Mouse (Mus musculus): ENCODE measurements around the gene Olfr1337.
"Not testable (repeated sequence)": the region's sequence is repeated elsewhere in the genome, so short reads cannot be mapped to it uniquely, and the experiment has no call there.

Olfr1337 gene

GRCm38 (mm10) chr4:118782486-118782885, at the start of gene Olfr1337:
Gene Olfr1337, minus strand, starts transcription at chr4:118782586.
- in situ Hi-C loops (cut with MboI; ENCODE audit: low sequenced_read_pairs) = no loop called here

GRCm38 (mm10) chr4:118818921-118819320, 36.5 kb upstream of the Olfr1337 start:
- in situ Hi-C loops (cut with MboI; ENCODE audit: low sequenced_read_pairs) = no loop called here

- in situ Hi-C loops (cut with MboI; ENCODE audit: low sequenced_read_pairs) = no loop called here
Observed at GRCm38 (mm10) chr4:118809844-118810243, 27.5 kb upstream of the Olfr1337 start, which contains the start of gene Olfr1335. Gene Olfr1335, minus strand, starts transcription at chr4:118809944.

DNA sequence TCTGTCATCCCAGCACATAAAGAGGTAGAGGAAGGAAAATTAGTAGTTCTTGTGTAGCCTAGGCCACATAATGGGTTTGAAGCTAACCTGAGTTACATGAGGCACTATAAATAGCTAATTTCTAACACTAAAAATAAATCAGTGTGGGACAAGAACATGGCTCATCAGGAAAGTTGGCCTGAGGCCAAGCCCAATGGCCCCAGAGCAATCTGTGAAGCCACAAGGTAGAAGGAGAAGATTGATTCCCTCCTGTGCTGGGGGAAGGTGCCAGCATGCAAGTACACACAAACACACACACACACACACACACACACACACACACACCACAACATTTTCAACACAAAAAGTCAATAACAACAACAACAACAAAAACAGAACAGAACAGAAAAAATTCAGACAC, 10.4 kb upstream of the Olfr1337 start:
- in situ Hi-C loops (cut with MboI; ENCODE audit: low sequenced_read_pairs) = not testable (repeated sequence)

DNA sequence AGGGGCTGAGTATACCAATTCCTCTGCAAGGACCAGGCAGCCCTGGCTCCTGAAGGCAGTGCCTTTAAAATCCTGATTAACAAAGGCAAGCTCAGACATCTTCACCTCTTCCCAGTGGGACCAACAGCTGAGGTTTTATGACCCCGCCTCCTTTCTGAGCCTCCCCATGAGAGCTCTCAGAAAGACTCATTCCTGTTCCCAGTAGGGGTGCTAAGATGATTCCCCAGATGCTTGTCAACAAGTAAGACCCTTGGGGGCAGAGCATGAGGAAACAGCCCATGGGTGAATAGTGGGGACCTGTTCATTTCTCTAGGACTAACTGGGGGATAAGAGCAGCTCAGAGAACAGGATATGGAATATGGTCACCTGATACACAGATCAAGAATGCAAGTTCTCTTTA, 23.7 kb downstream of the Olfr1337 start, which contains the start of gene Olfr1338:
Gene Olfr1338 (minus strand): TSS at position 101 of the 400 bp plus-strand sequence.
- in situ Hi-C loops (cut with MboI; ENCODE audit: low sequenced_read_pairs) = no loop called here

- in situ Hi-C loops (cut with MboI; ENCODE audit: low sequenced_read_pairs) = no loop called here
Observed at GRCm38 (mm10) chr4:118741881-118742280, 40.5 kb downstream of the Olfr1337 start.

DNA sequence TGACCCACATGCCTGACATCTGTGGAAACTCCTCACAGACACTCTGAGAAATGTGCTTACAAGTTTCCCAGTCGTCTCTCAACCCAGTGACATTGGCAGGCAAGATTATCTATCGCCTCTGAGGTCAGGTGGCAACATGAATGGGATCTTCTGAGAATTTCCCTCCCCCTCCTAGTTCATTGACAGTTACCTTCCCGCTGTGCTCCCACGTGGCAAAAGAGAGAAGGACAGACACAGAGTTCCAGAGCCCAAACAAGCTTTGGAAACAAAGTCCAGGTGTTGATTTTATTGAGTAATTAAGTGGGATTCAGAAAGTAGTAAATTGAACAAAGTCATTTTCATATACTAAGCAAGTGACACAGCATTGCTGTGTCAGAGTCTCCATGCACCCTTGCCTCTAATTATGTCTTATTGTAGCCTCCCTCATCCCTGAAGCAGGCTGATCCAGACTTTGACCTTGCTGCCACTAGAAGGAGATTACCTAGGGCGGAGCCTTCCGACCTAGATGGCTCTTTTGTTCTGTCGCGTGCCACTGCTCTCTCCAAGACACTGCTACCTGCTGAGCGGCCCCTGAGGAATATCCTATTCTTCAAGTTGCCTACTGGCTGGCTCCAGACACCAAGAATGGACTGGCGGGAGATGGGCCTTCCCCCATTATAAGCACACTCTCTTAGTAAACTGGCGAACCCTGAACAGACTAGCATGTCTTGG, 41.2 kb downstream of the Olfr1337 start:
- in situ Hi-C loops (cut with MboI; ENCODE audit: low sequenced_read_pairs) = no loop called here

DNA sequence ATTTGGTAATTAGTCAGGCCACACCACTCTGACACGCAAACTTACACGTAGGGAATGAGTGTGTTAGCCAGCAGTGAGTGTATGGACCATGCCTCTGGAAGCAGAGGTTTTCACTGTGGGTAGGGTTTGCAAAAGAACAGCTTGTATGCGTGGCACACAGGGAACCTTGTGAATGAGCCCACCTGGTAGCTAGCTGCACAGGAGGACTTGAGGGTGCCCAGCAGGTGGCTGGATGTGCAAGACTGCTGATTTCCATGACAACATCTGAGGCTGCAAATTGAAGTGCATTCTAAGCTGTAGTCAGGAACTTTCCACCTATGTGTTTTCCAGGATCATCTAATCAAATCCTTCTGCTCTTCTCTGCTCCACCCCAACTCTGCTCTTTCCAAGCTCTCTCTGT, 42.8 kb downstream of the Olfr1337 start:
- in situ Hi-C loops (cut with MboI; ENCODE audit: low sequenced_read_pairs) = no loop called here

DNA sequence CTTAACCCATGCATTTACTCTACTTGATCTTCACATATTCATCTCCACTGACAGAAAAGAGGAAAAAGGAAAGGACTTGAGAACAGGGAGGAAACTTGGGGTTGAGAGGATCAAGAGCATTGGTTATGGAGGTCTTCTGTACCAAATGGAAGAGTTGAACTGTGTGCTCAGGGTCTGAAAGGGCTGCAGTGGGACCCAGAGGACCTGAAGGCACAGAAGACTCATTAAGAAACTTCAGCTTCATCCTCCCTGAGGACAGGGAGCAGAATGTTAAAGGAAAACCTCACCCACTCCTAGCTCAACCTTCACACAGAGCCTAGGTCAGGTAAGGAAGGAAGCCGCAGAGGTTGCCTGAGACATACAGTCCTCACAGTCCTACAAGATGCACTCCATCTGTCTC, 50.5 kb downstream of the Olfr1337 start, which contains the start of gene Olfr1339:
Gene Olfr1339 (plus strand): TSS at position 301 of the 400 bp plus-strand sequence.
- in situ Hi-C loops (cut with MboI; ENCODE audit: low sequenced_read_pairs) = no loop called here
